Mouse (Mus musculus) large intestine, adult 2 months (tissue): Measurements from ENCODE around the gene S100a14. TPM values are rescaled to one million over a fixed set of nuclear protein-coding genes. Genes with fewer than 3 reads are reported as not detected.

Experiments
- DNase-seq: peaks from one replicate; pipeline ENCODE4 v3.0.0-alpha.2; 2012; ENCODE audit warnings: low read depth, low spot score
- WGBS: fragments of 180-500 bp; shearing (Covaris S2); methylation state at CpG from one replicate; pipeline ENCODE4 v1.1.7; 2018; 5-methylcytosine and 5-hydroxymethylcytosine counted together
- polyA plus RNA-seq: library from polyadenylated mRNA; depleted of rRNA; stranded (reverse); fragments of >200 nt; gene quantifications from 2 replicates; pipeline ENCODE4 v1.2.3, GENCODE M21; 2012

The S100a14 gene
- polyA plus RNA-seq, 1 experiment: 6.4 TPM

GRCm38 (mm10) chr3:90515242-90515641 lies 11.4 kb upstream of the S100a14 start:
- 13% methylated on average over 1 of the region's 1 CpGs for WGBS
- no peak for DNase-seq

DNA sequence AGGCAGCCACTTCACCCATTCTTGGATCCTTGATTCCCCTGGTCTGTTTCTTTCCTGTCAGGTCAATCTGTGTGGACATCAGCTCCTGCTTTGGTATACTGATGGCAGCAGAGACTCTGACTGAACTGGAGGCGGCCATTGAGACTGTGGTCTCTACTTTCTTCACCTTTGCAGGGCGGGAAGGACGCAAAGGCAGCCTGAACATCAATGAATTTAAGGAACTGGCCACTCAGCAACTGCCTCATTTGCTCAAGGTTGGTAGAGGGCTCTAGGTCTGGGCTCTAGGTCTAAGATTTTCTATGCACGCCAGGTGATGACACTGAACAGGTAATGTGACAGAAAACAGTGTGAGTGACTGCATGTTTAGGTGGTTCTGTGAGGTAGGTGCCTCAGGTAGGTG lies 10.9 kb upstream of the S100a14 start:
- 93% methylated on average over 4 of the region's 4 CpGs for WGBS
- no peak for DNase-seq

DNA sequence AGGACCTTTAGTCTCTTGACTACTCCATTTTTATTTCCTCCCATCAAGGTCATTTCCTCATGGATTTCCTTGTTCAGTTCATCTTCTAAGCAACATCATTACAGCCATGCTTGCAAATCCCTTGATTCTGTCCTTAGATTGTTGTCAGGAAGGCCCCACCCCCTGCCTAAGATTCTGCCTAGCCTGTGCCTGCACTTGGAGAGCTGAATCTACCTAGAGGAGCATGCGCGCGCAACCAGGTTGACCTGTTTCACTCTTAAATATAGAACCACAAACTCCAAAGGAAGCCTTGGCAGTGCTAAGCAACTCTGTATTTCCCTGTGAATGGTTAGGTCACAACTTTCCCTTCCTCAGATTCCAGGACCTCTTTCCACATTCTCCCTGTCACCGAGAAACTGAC lies 8.9 kb upstream of the S100a14 start:
- no peak for DNase-seq
- 87% methylated on average over 4 of the region's 4 CpGs for WGBS

DNA sequence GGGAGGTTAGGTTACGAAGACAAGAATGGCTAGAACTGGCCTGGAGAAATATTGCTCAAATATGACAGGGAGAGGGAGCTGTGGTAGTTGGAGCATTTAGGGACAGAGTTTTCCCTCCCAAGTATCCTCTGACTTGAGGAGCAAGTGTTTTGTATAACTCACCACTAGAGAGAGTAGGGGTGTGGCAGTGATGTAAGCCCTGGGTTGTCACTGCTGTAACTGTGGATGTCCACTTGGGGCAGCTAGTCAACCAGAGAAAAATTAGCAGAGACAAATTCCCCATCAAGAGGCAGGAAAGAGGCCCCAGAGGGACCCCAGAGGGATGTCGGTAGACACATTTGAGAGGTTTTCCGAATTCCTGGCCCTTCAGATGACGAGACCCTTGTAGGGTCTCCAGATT lies 1.2 kb upstream of the S100a14 start:
- DNase-seq: no peak
- 51% methylated on average over 4 of the region's 4 CpGs for WGBS

GRCm38 (mm10) chr3:90526076-90526475 lies 580 bp upstream of the S100a14 start:
- 28% methylated on average over 2 of the region's 2 CpGs for WGBS
- no peak for DNase-seq

DNA sequence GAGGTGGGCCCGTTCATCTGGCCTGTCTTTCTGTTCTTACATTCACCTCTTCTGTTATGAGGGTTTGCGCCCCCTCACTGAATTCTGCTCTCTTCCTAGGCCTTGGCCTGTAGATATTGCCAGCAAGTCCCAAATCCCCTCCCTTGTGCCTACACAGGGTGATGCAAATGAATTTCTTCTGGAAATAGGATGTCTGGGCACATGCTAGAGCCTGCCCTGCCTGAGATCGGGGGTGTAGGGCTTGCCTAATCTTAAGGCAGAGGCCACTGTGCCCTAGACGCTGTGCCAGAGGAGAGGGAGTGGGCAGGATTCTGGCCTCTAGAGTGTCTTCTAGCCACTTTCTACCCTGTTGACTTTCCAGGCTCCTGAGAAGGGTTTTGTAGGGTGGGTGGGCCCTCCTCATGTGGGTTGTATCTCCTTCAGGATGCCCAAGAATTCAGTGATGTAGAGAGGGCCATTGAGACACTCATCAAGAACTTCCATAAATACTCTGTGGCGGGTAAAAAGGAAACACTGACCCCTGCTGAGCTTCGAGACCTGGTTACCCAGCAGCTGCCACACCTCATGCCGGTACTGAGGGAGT lies 726 bp downstream of the S100a14 start:
- 86% methylated on average over 7 of the region's 7 CpGs for WGBS

GRCm38 (mm10) chr3:90531713-90532112 lies 5.1 kb downstream of the S100a14 start:
- 40% methylated on average over 5 of the region's 5 CpGs for WGBS
- DNase-seq: no peak

More for the DNA sequence above, 726 bp downstream of the S100a14 start:
- no peak for DNase-seq

DNA sequence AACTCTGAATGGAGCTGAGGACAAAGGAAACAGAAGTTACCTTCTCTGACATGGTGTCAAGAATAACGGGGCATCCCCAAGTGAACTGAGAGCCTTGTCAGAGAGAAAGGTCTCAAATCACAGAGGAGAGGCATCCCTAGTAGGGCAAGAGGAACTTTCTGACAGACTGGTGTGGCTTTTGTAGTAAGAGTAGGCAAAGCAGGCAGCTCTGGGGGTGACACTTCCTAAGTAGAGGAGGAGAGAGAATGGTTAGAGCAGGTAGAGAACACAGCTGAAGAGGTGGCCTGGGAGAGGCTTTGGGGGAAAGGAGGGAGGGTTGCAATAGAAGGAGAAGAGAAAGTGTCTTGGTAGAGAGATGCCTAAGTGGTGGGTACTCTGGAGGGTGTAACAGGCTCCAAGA lies 8.8 kb downstream of the S100a14 start:
- 97% methylated on average over 1 of the region's 1 CpGs for WGBS
- no peak for DNase-seq

- DNase-seq: no peak
- WGBS: 13% methylated on average over 10 of the region's 10 CpGs
Observed at GRCm38 (mm10) chr3:90537141-90537904, 10.7 kb downstream of the S100a14 start, which contains the start of gene S100a16. Gene S100a16 (plus strand): TSS chr3:90537254.

DNA sequence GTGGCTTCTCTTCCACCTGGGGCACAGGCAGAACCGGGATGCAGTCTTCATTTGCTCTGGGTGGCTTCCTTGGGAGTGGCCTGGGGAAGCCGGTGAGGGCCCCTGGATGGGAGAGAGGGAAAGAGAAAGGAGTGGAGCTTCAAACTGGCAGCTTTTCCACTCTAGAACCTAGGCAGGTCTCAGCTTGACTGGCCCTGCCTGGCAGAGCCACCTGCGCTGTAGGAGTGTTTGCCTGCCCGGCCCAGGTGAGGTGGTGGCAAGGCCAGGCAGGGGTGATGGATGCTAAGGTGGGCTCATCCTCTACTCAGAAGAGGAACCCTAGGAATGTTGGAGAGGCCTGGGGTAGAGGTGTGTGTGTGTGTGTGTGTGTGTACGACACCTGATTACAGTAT lies 11.2 kb downstream of the S100a14 start:
- WGBS: 22% methylated on average over 5 of the region's 5 CpGs
- no peak for DNase-seq

GRCm38 (mm10) chr3:90540904-90541303 lies 14.2 kb downstream of the S100a14 start:
- DNase-seq: no peak
- WGBS: 70% methylated on average over 4 of the region's 4 CpGs

DNA sequence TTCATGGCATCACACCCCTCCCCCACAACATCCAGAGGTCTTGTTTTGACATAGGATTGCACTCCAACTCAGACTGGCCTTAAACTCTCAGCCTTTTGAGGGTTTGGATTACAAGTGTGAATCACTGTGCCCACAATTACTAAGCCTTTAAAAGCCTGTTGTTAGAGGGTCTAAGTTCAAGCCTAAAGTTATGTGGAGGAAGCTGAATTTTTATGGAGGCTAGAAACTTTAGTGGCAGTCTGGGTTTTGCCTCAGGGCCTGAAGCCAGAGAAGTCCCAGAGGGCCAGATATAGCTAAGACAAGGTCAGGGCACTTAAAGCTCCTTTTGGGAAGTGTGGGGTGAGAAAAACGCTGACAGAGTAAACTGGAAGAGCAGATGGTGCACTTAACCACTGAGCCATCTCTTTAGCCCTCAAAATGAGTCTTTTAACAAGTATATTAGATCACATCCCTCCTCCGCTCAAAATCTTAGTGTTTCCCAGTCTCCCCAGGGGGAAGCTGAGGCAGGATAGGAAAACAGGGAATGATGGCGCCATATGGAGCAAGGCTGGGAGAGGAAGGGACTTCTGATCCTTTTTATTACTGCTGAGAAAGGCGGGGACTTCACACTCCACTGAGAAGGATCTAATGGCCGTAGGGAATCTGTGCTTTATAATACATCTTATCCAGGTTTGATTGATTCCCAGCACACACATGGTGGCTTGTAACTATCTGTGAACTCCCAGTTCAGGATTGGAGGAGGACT lies 23.2 kb downstream of the S100a14 start:
- DNase-seq: no peak
- 55% methylated on average over 5 of the region's 5 CpGs for WGBS

GRCm38 (mm10) chr3:90550421-90550790 lies 23.8 kb downstream of the S100a14 start:
- WGBS: 42% methylated on average over 2 of the region's 2 CpGs
- DNase-seq: no peak

DNA sequence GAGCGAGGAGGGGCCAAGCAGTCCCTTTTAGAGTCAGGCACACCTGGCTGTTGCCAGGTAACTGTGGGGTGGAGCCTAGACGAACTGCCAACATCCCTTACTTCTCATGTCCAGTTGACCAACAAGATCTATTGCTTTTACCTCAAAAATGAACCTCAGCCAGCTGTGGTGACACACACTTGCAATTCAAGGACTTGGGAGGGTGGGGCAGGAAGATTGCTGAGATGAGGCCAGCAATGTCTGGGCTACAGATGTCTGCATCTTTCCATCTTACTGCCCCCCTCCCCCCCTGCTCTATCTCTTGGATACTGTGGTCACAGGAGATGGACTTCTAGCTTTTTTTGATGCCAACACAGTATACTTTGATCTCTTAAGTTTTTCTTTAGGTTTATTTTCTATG lies 25.6 kb downstream of the S100a14 start:
- WGBS: 56% methylated on average over 2 of the region's 2 CpGs
- DNase-seq: no peak

- WGBS: 68% methylated on average over 5 of the region's 5 CpGs
Observed at GRCm38 (mm10) chr3:90555954-90556353, 29.3 kb downstream of the S100a14 start.

DNA sequence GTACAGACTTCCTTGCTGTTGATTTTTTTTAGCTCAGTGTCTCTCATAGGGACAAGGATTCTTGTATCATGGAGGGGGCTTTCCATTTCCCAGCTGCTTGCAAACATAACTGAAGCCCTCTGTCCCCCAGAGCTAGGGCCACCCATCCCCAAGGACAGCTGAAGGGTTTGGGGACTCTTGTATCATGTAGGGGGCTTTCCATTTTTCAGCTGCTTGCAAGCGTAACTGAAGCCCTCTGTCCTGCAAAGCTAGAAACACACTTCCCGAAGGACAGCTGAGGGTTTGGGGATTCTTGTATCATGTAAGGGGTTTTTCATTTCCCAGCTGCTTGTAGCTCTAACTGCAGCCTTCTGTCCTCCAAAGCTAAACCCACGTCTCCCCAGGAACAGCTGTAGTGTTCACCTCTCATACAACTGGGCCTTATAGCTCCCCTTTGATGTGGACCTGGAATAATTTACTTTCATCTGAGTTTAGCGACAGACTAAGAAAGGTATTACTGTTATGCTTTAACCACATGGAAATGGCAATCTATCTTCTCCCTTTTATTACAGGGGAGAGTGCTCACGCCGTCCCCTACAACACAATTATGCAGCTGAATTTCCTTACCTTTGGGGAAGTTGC lies 33.5 kb downstream of the S100a14 start, which contains the start of gene S100a3:
Gene S100a3 (plus strand): TSS at position 571 of the 621 bp plus-strand sequence.
- WGBS: 82% methylated on average over 6 of the region's 6 CpGs
- no peak for DNase-seq

More at GRCm38 (mm10) chr3:90555954-90556353, 29.3 kb downstream of the S100a14 start:
- no peak for DNase-seq

DNA sequence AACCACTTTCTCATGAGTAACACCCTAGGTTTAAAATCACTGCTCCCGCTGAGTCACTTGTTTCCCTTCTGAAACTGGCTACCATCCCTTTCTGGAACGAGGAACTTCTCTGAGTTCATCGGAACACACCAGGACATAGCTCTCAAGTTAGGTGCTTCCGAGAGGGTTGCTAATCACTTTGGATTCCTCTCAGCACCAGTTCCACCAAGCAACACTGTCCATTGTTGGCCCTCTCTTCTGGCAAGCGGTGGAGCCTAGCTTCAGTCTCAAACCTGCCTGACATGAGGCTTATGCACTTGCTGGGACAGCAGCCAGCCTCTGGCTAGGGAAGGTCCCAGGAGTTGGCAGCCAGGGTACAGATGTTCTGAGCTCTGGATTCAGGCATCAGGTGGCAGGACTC lies 48.0 kb downstream of the S100a14 start:
- 67% methylated on average over 5 of the region's 5 CpGs for WGBS
- no peak for DNase-seq

DNA sequence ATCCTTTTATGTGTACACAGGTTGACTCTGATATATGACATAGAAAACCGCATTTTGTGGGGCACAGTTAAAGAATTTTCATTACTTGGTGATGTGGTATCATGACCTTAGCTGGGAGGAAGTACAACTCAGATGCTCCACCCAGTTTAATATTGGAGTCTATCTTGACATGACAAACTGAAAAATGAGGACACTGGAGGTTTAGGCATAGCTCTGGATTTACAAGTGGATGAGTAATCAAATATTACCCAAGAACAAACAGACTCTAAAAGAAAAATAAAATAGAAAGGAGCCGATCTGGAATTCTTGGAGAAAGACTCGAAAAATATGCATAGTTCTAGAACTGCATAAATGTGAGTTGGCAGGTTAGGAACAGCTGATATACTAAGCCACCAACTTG lies 48.7 kb downstream of the S100a14 start:
- DNase-seq: no peak
- 23% methylated on average over 3 of the region's 3 CpGs for WGBS

DNA sequence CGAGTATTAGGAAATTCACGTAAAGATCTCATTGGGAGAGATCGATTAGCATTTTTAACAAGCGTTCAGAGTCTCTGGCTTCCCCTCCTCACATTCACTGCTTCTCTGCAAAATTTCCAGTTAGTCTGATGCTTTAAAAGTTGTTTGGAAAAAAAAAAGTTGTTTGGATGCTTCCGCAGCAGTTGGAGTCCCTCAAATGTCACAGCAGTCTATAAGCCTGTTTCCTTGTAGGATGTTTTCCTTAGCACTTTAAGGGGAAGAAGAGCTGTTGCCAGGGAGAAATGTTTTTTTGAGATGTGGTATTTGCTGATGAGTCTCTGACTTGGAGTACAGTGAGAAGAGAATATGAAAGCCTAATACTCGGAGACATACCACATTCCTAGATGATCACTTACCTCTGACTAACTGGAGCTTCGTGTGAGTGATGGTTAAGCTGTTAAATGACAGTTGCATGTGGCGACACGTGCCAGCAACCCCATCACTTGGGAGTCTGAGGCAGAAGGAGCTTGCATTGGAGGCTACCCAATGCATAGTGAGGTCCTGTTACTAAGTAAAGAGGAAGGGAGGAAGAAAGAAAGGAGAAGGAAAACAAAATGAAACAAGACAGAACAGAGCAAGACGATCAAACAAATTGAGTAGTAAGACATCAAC lies 49.8 kb downstream of the S100a14 start:
- WGBS: 74% methylated on average over 10 of the region's 10 CpGs
- no peak for DNase-seq
